Mouse (Mus musculus) embryo, embryonic 11 days (tissue): ENCODE measurements around the gene Evi5l.

Experiments
- DNase-seq: peaks from one replicate; pipeline ENCODE4 v3.0.0-alpha.2; 2015

Gene Evi5l

GRCm38 (mm10) chr8:4165852-4166751 is at the start of gene Evi5l:
Gene Evi5l, plus strand, starts transcription at chr8:4166567.
- DNase-seq: peak; percentile 97

GRCm38 (mm10) chr8:4133798-4134197 is 32.6 kb upstream of the Evi5l start, which contains the start of gene Cd209g:
Gene Cd209g, plus strand, starts transcription at chr8:4134098.
- DNase-seq: no peak

- peak; percentile 86 for DNase-seq
These were observed 26.4 kb upstream of the Evi5l start for GRCm38 (mm10) chr8:4139660-4140646.

GRCm38 (mm10) chr8:4141721-4142120 is 24.6 kb upstream of the Evi5l start:
- DNase-seq: peak; percentile 35

DNA sequence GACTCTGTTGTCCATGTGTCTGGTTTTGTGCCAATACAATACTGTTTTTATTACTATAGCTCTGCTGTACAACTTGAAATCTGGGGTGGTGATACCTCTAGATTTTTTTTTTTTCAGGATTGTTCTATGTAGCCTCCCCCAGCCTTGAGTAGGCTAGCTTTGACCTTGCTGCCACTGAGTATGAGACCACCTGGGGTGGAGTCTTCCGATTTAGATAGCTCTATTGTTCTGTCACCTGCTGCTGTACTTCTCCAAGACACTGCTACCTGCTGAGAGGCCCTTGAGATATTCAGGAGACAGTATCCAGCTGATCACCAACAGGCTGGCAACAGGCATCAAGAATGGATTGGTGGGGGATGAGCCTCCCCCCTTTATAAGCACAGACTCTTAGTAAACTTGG is 19.1 kb upstream of the Evi5l start:
- no peak for DNase-seq

DNA sequence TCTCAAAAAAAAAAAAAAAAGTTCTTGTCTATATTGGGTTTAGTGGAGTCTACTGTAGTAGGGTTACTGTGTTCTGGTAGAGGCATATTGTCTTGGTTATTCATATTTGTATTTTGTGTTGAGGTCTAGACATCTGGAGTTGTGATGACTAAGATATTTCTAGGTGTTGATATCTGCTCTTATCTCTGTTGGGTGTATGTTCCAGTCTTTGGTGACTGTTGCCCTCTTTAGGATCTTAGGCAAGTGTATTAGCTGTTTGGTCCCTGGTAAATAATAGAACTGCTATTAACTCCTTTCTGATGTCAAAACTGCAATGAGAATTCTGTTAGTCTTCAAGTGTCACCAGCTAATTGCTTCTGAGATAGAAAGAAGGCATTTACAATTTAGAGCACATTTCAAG is 11.5 kb upstream of the Evi5l start:
- no peak for DNase-seq

- no peak for DNase-seq
These were observed 3.6 kb upstream of the Evi5l start for GRCm38 (mm10) chr8:4162786-4163185.

DNA sequence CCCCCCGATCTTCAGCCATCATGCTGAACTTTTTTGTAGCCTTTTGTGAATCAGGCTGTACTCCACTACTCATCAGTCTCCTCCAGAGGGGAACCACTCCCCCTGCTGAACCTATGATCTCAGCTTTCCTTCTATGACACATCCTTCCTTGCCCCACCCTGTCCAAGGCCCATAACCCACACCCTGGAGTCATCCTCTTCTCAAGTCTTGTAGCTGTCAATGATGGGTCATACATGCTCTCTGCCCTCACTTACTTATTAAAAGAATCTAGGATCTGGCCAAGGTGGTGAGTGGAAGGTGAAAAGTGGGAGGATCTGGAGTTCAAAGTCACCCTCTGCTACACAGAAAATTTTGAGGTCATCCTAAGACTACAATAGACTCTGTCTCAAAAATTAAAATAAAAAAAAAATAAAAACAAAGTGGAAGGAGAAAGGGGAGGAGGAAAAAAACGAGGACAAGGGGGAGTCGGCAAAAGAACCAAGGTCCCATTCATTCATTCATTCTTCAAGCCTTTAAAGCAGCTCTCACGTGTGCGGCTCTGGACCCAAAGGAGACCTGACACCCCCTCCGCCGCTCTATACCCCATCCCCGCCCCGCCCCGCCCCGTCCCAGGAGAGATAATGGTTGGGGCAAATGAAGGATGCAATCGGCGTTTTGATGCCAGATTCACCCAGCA is 1.1 kb upstream of the Evi5l start:
- no peak for DNase-seq

DNA sequence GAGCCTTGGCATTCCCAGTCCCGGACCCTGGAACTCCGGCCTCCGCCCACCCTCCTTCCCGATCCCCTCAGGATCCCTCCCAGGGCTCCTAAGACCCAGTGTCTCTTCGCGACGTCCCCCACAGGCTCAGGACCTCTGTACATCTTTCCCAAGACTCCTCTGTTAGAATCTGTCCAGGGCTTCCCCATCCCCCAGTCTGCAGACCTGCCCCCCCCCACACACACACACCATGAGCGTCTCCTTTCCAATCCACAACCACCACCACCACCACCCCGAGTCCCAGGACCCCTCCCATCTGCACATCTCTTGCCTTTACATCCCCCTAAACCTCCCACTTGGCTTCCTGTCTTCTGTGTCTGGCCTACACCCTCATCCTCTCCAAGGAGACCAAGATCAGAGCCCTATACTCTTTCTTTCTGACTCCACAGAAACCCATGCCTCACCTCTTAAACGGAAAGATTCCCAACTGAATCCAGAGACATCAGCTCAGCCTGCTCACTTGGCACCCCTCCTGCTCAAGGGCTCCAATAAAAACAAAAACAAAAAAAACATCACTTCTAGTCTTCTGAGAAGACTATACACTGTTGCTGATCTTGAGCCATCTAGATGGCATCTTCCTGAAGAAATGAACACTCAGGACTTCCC is 636 bp downstream of the Evi5l start:
- no peak for DNase-seq

DNA sequence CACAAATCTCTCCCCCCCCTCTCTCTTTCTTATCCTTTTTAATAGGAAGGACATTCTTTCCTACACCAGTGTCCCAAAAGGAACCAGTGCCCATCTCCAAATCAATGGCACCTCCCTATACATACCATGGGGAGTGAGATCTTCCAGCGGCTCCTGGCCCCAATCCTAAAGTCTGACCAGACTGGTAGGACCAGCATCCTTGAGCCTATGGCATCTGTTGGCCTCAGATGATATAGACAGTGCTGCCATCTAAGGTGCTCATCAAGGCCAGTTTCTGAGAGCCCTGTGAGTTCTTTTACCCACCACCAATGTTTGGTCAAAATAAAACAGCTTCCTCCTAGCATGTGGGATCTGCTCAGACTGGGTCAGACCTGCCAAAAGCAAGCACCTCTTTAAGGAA is 1.6 kb downstream of the Evi5l start:
- DNase-seq: no peak

GRCm38 (mm10) chr8:4172486-4172885 is 6.1 kb downstream of the Evi5l start:
- DNase-seq: no peak

- no peak for DNase-seq
These were observed 7.7 kb downstream of the Evi5l start for GRCm38 (mm10) chr8:4174018-4174417.

DNA sequence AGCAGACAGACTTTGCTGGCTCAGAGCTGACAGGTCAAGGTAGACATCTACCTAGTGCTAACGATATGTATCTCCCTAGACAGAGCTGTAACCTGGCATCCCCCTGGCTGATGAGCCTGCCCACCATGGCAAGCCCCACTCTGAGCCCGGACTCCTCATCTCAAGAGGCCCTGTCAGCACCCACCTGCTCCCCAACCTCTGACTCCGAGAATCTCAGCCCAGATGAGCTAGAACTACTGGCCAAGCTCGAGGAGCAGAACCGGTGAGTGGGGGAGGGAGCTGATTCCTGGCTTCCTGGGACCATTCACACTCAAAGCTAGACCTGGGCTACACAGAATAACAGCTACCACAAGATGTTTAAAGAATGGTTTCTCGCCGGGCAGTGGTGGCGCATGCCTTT is 17.0 kb downstream of the Evi5l start:
- no peak for DNase-seq

- DNase-seq: no peak
These were observed 19.8 kb downstream of the Evi5l start for GRCm38 (mm10) chr8:4186151-4186550.

DNA sequence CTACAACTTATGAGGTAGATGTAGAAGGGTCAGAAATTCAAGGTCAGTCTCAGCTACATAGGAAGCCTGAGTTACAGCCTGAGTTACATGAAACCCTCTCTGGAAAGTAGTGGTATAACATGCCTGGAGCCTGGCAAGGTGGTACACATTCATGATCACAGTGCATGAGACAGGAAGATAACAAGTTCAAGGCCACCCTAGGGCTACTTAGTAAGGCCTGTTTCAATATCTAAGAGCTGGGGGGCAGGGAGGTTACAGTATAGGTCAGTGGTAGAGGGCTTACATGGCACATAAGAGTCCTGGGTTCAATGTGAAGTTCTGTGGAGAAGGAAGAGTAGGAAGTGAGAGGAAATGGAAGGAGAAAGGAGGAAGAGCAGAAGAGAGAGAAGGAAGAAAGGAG is 22.2 kb downstream of the Evi5l start:
- no peak for DNase-seq

DNA sequence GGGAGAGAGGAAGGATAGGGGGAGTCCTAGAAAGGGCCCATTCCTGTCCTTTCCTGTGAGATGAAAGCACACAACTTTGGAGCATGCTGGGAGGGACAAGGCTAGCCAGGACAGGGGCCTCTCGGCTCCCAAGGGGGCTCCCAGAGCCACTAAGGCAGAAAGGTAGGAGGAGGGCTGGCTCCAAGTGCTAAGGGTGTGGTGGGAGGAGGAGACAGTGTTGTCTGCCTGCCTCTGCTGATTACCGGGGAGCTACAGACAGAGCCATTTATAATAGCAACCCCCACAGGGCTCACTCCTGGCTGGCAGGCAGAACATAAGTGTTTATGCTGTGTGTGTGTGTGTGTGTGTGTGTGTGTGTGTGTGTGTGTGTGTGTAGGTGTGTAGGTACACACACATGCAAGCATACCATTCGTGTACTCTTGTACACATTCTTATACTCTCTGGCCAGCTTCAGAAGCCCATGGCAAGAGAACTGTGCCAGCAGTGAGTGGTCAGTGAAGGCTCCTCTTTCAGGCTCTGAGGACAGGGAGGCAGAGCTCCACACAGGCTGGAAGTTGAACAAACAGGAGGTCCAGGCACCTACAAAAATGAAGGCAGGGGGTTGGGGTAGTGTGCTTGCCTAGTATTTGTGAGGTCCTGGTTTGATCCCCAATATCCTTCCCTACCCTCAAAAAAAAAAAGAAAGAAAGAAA is 22.8 kb downstream of the Evi5l start:
- no peak for DNase-seq

- DNase-seq: peak; percentile 7
These were observed 25.9 kb downstream of the Evi5l start for GRCm38 (mm10) chr8:4192305-4192704.

GRCm38 (mm10) chr8:4192807-4193587 is 26.6 kb downstream of the Evi5l start:
- DNase-seq: peak; percentile 91

GRCm38 (mm10) chr8:4193588-4193894 is 27.2 kb downstream of the Evi5l start:
- DNase-seq: no peak

- DNase-seq: no peak
These were observed 35.0 kb downstream of the Evi5l start for GRCm38 (mm10) chr8:4201321-4201720.
